Mouse (Mus musculus) embryonic fibroblast, embryonic 13.5 days (primary cell): ENCODE results near the gene Pcbp1.

ENCODE experiments used
- CTCF ChIP-seq: IDR thresholded peaks from 2 replicates; pipeline ENCODE4 v1.5.1; 2011; ENCODE audit warnings: mild to moderate bottlenecking, control low read depth, low read length, moderate library complexity, borderline replicate concordance; ENCODE audit not compliant: insufficient read depth
- POLR2A ChIP-seq: IDR thresholded peaks from 2 replicates; pipeline ENCODE4 v1.6.1; 2011; ENCODE audit warnings: low read depth, mild to moderate bottlenecking, control low read depth, low read length, moderate library complexity

DNA sequence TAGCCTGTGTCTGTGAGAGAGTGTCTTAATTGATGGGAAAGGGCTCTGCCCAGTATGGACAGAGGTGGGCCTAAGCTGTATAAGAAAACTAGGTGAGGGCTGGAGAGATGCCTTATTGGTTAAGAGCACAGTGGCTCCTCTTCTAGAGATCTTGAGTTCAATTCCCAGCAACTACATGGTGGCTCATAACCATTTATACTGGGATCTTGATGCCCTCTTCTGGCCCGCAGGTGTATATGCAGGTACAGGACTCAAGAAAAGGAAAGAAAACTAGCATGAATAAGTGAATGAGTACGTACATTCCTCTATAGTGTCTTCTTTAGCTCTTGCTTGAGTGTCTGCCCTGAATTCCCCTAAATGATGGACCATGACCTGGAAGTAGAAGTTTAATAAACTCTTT, 15.5 kb upstream of the Pcbp1 start:
- TF ChIP-seq CTCF (no peak), POLR2A (no peak)
